Mouse (Mus musculus): ENCODE results near the gene Smarca2. TPM values are rescaled to one million over a fixed set of nuclear protein-coding genes. Genes with fewer than 3 reads are reported as not detected.

The Smarca2 gene
- polyA plus RNA-seq, 1 experiment from 2014 or later, result 23.4 TPM

- Histone ChIP-seq H3K36me3 (no peaks in the 10 kb centered on the region), H3K27me3 (ENCODE audit: low read depth, poor library complexity, severe bottlenecking) (no peaks in the 10 kb centered on the region), H3K27ac (replicated peaks) (no peak overlapping the region), H3K9me3 (replicated peaks) (no peaks in the 10 kb centered on the region), H3K4me3 (no peak overlapping the region), H3K4me1 (peaks cover 25% of the 10 kb centered on the region)
- DNase-seq (ENCODE audit: low spot score), result no peak
- 86% methylated on average over 8 of the region's 8 CpGs for WGBS
Observed at GRCm38 (mm10) chr19:26758156-26758555, 153.3 kb downstream of the Smarca2 start.

- Histone ChIP-seq H3K4me1 (peaks cover 25% of the 10 kb centered on the region), H3K9me3 (replicated peaks) (no peaks in the 10 kb centered on the region), H3K36me3 (no peaks in the 10 kb centered on the region), H3K27me3 (ENCODE audit: low read depth, poor library complexity, severe bottlenecking) (no peaks in the 10 kb centered on the region), H3K27ac (replicated peaks) (no peak overlapping the region), H3K4me3 (no peak overlapping the region)
- no peak for DNase-seq (ENCODE audit: low spot score)
- 80% methylated on average over 7 of the region's 7 CpGs for WGBS
Observed at GRCm38 (mm10) chr19:26758620-26759019, 153.8 kb downstream of the Smarca2 start.

- H3K9me3 ChIP-seq (replicated peaks), result no peaks in the 10 kb centered on the region
- peak overlapping the region; percentile 50 for H3K27ac ChIP-seq (replicated peaks)
- no peaks in the 10 kb centered on the region for H3K36me3 ChIP-seq
- 87% methylated on average over 13 of the region's 13 CpGs for WGBS
- no peak for DNase-seq (ENCODE audit: low spot score)
- H3K4me1 ChIP-seq, result peaks cover 25% of the 10 kb centered on the region
- H3K4me3 ChIP-seq, result no peak overlapping the region
- no peaks in the 10 kb centered on the region for H3K27me3 ChIP-seq (ENCODE audit: low read depth, poor library complexity, severe bottlenecking)
Observed at GRCm38 (mm10) chr19:26759295-26759694, 154.4 kb downstream of the Smarca2 start.

- no peaks in the 10 kb centered on the region for H3K27me3 ChIP-seq (ENCODE audit: low read depth, poor library complexity, severe bottlenecking)
Observed at GRCm38 (mm10) chr19:26761257-26761656, 156.4 kb downstream of the Smarca2 start.

GRCm38 (mm10) chr19:26765483-26765882 is 160.6 kb downstream of the Smarca2 start:
- no peaks in the 10 kb centered on the region for H3K9me3 ChIP-seq (replicated peaks)
- no peaks in the 10 kb centered on the region for H3K36me3 ChIP-seq
- no peak overlapping the region for H3K4me3 ChIP-seq
- no peak for DNase-seq (ENCODE audit: low spot score)
- no peaks in the 10 kb centered on the region for H3K27me3 ChIP-seq (ENCODE audit: low read depth, poor library complexity, severe bottlenecking)
- H3K27ac ChIP-seq (replicated peaks), result no peak overlapping the region
- 96% methylated on average over 7 of the region's 7 CpGs for WGBS
- peaks cover 38% of the 10 kb centered on the region for H3K4me1 ChIP-seq

More at GRCm38 (mm10) chr19:26761257-26761656, 156.4 kb downstream of the Smarca2 start:
- DNase-seq (ENCODE audit: low spot score), result no peak
- Histone ChIP-seq H3K36me3 (no peaks in the 10 kb centered on the region), H3K4me1 (peaks cover 25% of the 10 kb centered on the region), H3K9me3 (replicated peaks) (no peaks in the 10 kb centered on the region), H3K27ac (replicated peaks) (no peak overlapping the region; the same call in 1 of the 2 replicates), H3K4me3 (no peak overlapping the region)

GRCm38 (mm10) chr19:26767454-26767853 is 162.6 kb downstream of the Smarca2 start:
- H3K4me3 ChIP-seq, result no peak overlapping the region
- WGBS, result 95% methylated on average over 13 of the region's 13 CpGs
- peaks cover 29% of the 10 kb centered on the region for H3K4me1 ChIP-seq
- no peak for DNase-seq (ENCODE audit: low spot score)
- 0 out of 2 replicates have a peak, but pooled peaks cover 8% of the 10 kb centered on the region for H3K36me3 ChIP-seq
- H3K27ac ChIP-seq (replicated peaks), result peak overlapping the region; percentile 24; the same call in 1 of the 2 replicates
- H3K9me3 ChIP-seq (replicated peaks), result no peaks in the 10 kb centered on the region
- no peaks in the 10 kb centered on the region for H3K27me3 ChIP-seq (ENCODE audit: low read depth, poor library complexity, severe bottlenecking)

GRCm38 (mm10) chr19:26767941-26768340 is 163.1 kb downstream of the Smarca2 start:
- peak overlapping the region; percentile 86; the same call in 1 of the 2 replicates for H3K27ac ChIP-seq (replicated peaks)
- H3K9me3 ChIP-seq (replicated peaks), result no peaks in the 10 kb centered on the region
- H3K27me3 ChIP-seq (ENCODE audit: low read depth, poor library complexity, severe bottlenecking), result no peaks in the 10 kb centered on the region
- peaks cover 29% of the 10 kb centered on the region for H3K4me1 ChIP-seq
- WGBS, result 92% methylated on average over 6 of the region's 6 CpGs
- H3K4me3 ChIP-seq, result no peak overlapping the region
- no peak for DNase-seq (ENCODE audit: low spot score)
- 0 out of 2 replicates have a peak, but pooled peaks cover 11% of the 10 kb centered on the region for H3K36me3 ChIP-seq

- H3K27ac ChIP-seq (replicated peaks), result peak overlapping the region; percentile 86
- DNase-seq (ENCODE audit: low spot score), result no peak
- H3K9me3 ChIP-seq (replicated peaks), result no peaks in the 10 kb centered on the region
- H3K36me3 ChIP-seq, result peaks cover 16% of the 10 kb centered on the region; the same call in 1 of the 2 replicates
- WGBS, result 92% methylated on average over 5 of the region's 5 CpGs
- H3K4me3 ChIP-seq, result no peak overlapping the region
- peaks cover 29% of the 10 kb centered on the region for H3K4me1 ChIP-seq
- no peaks in the 10 kb centered on the region for H3K27me3 ChIP-seq (ENCODE audit: low read depth, poor library complexity, severe bottlenecking)
Observed at GRCm38 (mm10) chr19:26768846-26769245, 164.0 kb downstream of the Smarca2 start.

GRCm38 (mm10) chr19:26769609-26770500 is 165.0 kb downstream of the Smarca2 start:
- Histone ChIP-seq H3K27me3 (ENCODE audit: low read depth, poor library complexity, severe bottlenecking) (no peaks in the 10 kb centered on the region), H3K9me3 (replicated peaks) (no peaks in the 10 kb centered on the region), H3K36me3 (peaks cover 18% of the 10 kb centered on the region), H3K27ac (replicated peaks) (peak overlapping the region; percentile 86), H3K4me1 (peaks cover 29% of the 10 kb centered on the region), H3K4me3 (peak overlapping the region; percentile 38)
- peak; percentile 61 for DNase-seq (ENCODE audit: low spot score)
- WGBS, result 28% methylated on average over 16 of the region's 16 CpGs

- DNase-seq (ENCODE audit: low spot score), result peak; percentile 36
- H3K27me3 ChIP-seq (ENCODE audit: low read depth, poor library complexity, severe bottlenecking), result no peaks in the 10 kb centered on the region
- H3K9me3 ChIP-seq (replicated peaks), result no peaks in the 10 kb centered on the region
- peak overlapping the region; percentile 38; the same call in 1 of the 2 replicates for H3K4me3 ChIP-seq
- 54% methylated on average over 6 of the region's 6 CpGs for WGBS
- H3K4me1 ChIP-seq, result peaks cover 29% of the 10 kb centered on the region
- peak overlapping the region; percentile 86 for H3K27ac ChIP-seq (replicated peaks)
- H3K36me3 ChIP-seq, result peaks cover 21% of the 10 kb centered on the region
Observed at GRCm38 (mm10) chr19:26770592-26770991, 165.7 kb downstream of the Smarca2 start.

- WGBS, result 95% methylated on average over 11 of the region's 11 CpGs
- Histone ChIP-seq H3K27ac (replicated peaks) (no peak overlapping the region), H3K27me3 (ENCODE audit: low read depth, poor library complexity, severe bottlenecking) (no peaks in the 10 kb centered on the region), H3K4me1 (peaks cover 29% of the 10 kb centered on the region), H3K4me3 (no peak overlapping the region), H3K36me3 (peaks cover 34% of the 10 kb centered on the region), H3K9me3 (replicated peaks) (no peaks in the 10 kb centered on the region)
- DNase-seq (ENCODE audit: low spot score), result no peak
Observed at GRCm38 (mm10) chr19:26772051-26772583, 167.3 kb downstream of the Smarca2 start.

GRCm38 (mm10) chr19:26776066-26777025 is 171.5 kb downstream of the Smarca2 start:
- no peak for DNase-seq (ENCODE audit: low spot score)
- Histone ChIP-seq H3K4me1 (no peaks in the 10 kb centered on the region), H3K27me3 (ENCODE audit: low read depth, poor library complexity, severe bottlenecking) (no peaks in the 10 kb centered on the region), H3K36me3 (peaks cover 58% of the 10 kb centered on the region), H3K27ac (replicated peaks) (peak overlapping the region; percentile 33; the same call in 1 of the 2 replicates), H3K9me3 (replicated peaks) (no peaks in the 10 kb centered on the region), H3K4me3 (no peak overlapping the region)
- 92% methylated on average over 27 of the region's 27 CpGs for WGBS
